ENCODE assay signal across 12 mouse cellular contexts in genomic region chr3:107607221-107607620, GRCm38 (mm10).
"Had no signal": no experiment of that assay in that cellular context is flagged by ENCODE, and none has a peak within 500 bp of the region (broad histone marks: within the 10 kb centered on the region; RNA-seq: fewer than 3 reads in every experiment).

No protein-coding gene starts in this region.

- DNase-seq: retina, postnatal 1 day; right cerebral cortex, adult 18-20 months; right cerebral cortex, postnatal 14 days; right cerebral cortex, postnatal 25 days; right cerebral cortex, postnatal 4 days; spleen, adult 18-20 months; thymus, adult 18-20 months; thymus, adult 2 months; thymus, postnatal 14 days; thymus, postnatal 25 days; thymus, postnatal 36 days; thymus, postnatal 4 days had no signal
